Mouse (Mus musculus) spleen, adult 2 months (tissue): ENCODE data around the gene 1810049J17Rik. TPM values are rescaled to one million over a fixed set of nuclear protein-coding genes. Genes with fewer than 3 reads are reported as not detected.

Experiments
- DNase-seq, 2 experiments: peaks; one replicate each; pipeline versions ENCODE4 v3.0.0 to v3.0.0-alpha.2; 2012 to 2021; ENCODE audit warnings: low spot score in 2 of 2, low read depth in 1 of 2
- H3K27ac ChIP-seq: fragments of 200-500 bp; 2 replicates; pipeline ENCODE4 v1.5.1; 2012; ENCODE audit warnings: low read length, inconsistent platforms; ENCODE audit not compliant: insufficient read depth
- H3K27me3 ChIP-seq: fragments of 200-500 bp; 2 replicates; pipeline ENCODE4 v1.6.1; 2012; ENCODE audit warnings: mild to moderate bottlenecking, moderate library complexity, low read length, inconsistent platforms; ENCODE audit not compliant: control insufficient read depth, insufficient read depth
- H3K36me3 ChIP-seq: fragments of 200-500 bp; 2 replicates; pipeline ENCODE4 v1.6.1; 2012; ENCODE audit warnings: mild to moderate bottlenecking, low read length, inconsistent platforms; ENCODE audit not compliant: control insufficient read depth, insufficient read depth
- H3K4me1 ChIP-seq: fragments of 200-500 bp; 2 replicates; pipeline ENCODE4 v1.6.1; 2011; ENCODE audit warnings: inconsistent platforms; ENCODE audit not compliant: control insufficient read depth, insufficient read depth, insufficient read length
- H3K4me3 ChIP-seq: fragments of 200-500 bp; 2 replicates; pipeline ENCODE4 v1.5.1; 2011; ENCODE audit warnings: mild to moderate bottlenecking, inconsistent platforms; ENCODE audit not compliant: insufficient read depth, insufficient read length; ENCODE audit errors: extremely low read depth
- CTCF ChIP-seq: fragments of 200-500 bp; IDR thresholded peaks from 2 replicates; pipeline ENCODE4 v1.5.1; 2011; ENCODE audit warnings: mild to moderate bottlenecking, inconsistent platforms; ENCODE audit not compliant: insufficient read depth, insufficient read length, insufficient replicate concordance; ENCODE audit errors: extremely low read depth
- POLR2A ChIP-seq: fragments of 200-500 bp; IDR thresholded peaks from 2 replicates; pipeline ENCODE4 v1.6.1; 2011; ENCODE audit warnings: low read depth, low read length, inconsistent platforms
- WGBS: fragments of 180-500 bp; shearing (Covaris S2); methylation state at CpG from one replicate; pipeline ENCODE4 v1.1.7; 2018; 5-methylcytosine and 5-hydroxymethylcytosine counted together
- polyA plus RNA-seq: library from polyadenylated mRNA; depleted of rRNA; stranded (reverse); fragments of >200 nt; gene quantifications from 2 replicates; pipeline ENCODE4 v1.2.3, GENCODE M21; 2012; rRNA removed

The 1810049J17Rik gene
- polyA plus RNA-seq, 1 experiment, result not detected

GRCm38 (mm10) chr15:12275091-12275623 lies 46.5 kb downstream of the 1810049J17Rik start:
- no peaks in the 10 kb centered on the region for H3K27me3 ChIP-seq
- no peak overlapping the region for H3K27ac ChIP-seq
- 54% methylated on average over 4 of the region's 4 CpGs for WGBS
- H3K4me1 ChIP-seq, result no peaks in the 10 kb centered on the region
- DNase-seq, result no peak
- TF ChIP-seq POLR2A (no peak), CTCF (no peak)
- H3K4me3 ChIP-seq, result no peak overlapping the region
- peaks cover 9% of the 10 kb centered on the region for H3K36me3 ChIP-seq

- Histone ChIP-seq H3K27ac (no peak overlapping the region), H3K4me1 (no peaks in the 10 kb centered on the region), H3K4me3 (no peak overlapping the region), H3K27me3 (no peaks in the 10 kb centered on the region), H3K36me3 (peaks cover 16% of the 10 kb centered on the region)
- WGBS, result 69% methylated on average over 4 of the region's 4 CpGs
- TF ChIP-seq CTCF (no peak), POLR2A (no peak)
- no peak for DNase-seq
These were observed 47.5 kb downstream of the 1810049J17Rik start for GRCm38 (mm10) chr15:12274053-12274769.

- no peak overlapping the region for H3K27ac ChIP-seq
- H3K27me3 ChIP-seq, result no peaks in the 10 kb centered on the region
- TF ChIP-seq POLR2A, result no peak
- no peak for TF ChIP-seq CTCF
- WGBS, result 82% methylated on average over 12 of the region's 12 CpGs
- no peak overlapping the region for H3K4me3 ChIP-seq
- peaks cover 17% of the 10 kb centered on the region for H3K36me3 ChIP-seq
- H3K4me1 ChIP-seq, result no peaks in the 10 kb centered on the region
- DNase-seq, result no peak
These were observed 48.2 kb downstream of the 1810049J17Rik start for GRCm38 (mm10) chr15:12273325-12274052.

Other genes starting within 250 kb of the 1810049J17Rik start
- gene Zfr, start 204.1 kb downstream of the 1810049J17Rik start, polyA plus RNA-seq, result 77.2 and 93.5 TPM in 2 replicates
- 17.7 and 19.1 TPM in 2 replicates for gene Mtmr12, start 116.9 kb downstream of the 1810049J17Rik start, polyA plus RNA-seq
- gene Golph3, start 449 bp downstream of the 1810049J17Rik start, polyA plus RNA-seq, result 34.2 and 55.0 TPM in 2 replicates